Mouse (Mus musculus): ENCODE data around the gene Rfx2. TPM values are rescaled to one million over a fixed set of nuclear protein-coding genes. Genes with fewer than 3 reads are reported as not detected.

Gene Rfx2
- polyA plus RNA-seq, 1 experiment from 2014 or later = 6.9 TPM

GRCm38 (mm10) chr17:56823352-56823751, 7.5 kb downstream of the Rfx2 start:
- H3K36me3 ChIP-seq (ENCODE audit: control insufficient read depth, insufficient read depth, low read length) = no peaks in the 10 kb centered on the region
- ATAC-seq (ENCODE audit: low read depth) = no peak
- no peaks in the 10 kb centered on the region for H3K27me3 ChIP-seq (ENCODE audit: control insufficient read depth, insufficient read depth, low read depth, low read length)
- no peak overlapping the region for H3K27ac ChIP-seq (ENCODE audit: low read length)
- WGBS = 61% methylated on average over 2 of the region's 2 CpGs
- H3K4me3 ChIP-seq (ENCODE audit: low read length) = no peak overlapping the region
- no peaks in the 10 kb centered on the region for H3K4me1 ChIP-seq (replicated peaks; ENCODE audit: control insufficient read depth, insufficient read depth, low read length)
- H3K9me3 ChIP-seq (ENCODE audit: control insufficient read depth, low read length) = no peaks in the 10 kb centered on the region
- H3K4me2 ChIP-seq (ENCODE audit: low read depth, low read length) = no peak overlapping the region
- no peak overlapping the region for H3K9ac ChIP-seq (ENCODE audit: low read length)

- WGBS = 70% methylated on average over 2 of the region's 2 CpGs
- Histone ChIP-seq H3K27me3 (ENCODE audit: control insufficient read depth, insufficient read depth, low read depth, low read length) (no peaks in the 10 kb centered on the region), H3K36me3 (ENCODE audit: control insufficient read depth, insufficient read depth, low read length) (no peaks in the 10 kb centered on the region), H3K4me3 (ENCODE audit: low read length) (no peak overlapping the region), H3K9me3 (ENCODE audit: control insufficient read depth, low read length) (no peaks in the 10 kb centered on the region), H3K4me1 (replicated peaks; ENCODE audit: control insufficient read depth, insufficient read depth, low read length) (no peaks in the 10 kb centered on the region), H3K27ac (ENCODE audit: low read length) (no peak overlapping the region), H3K4me2 (ENCODE audit: low read depth, low read length) (no peak overlapping the region), H3K9ac (ENCODE audit: low read length) (no peak overlapping the region)
- ATAC-seq (ENCODE audit: low read depth) = no peak
Observed at GRCm38 (mm10) chr17:56822380-56822779, 8.4 kb downstream of the Rfx2 start.

- Histone ChIP-seq H3K9ac (ENCODE audit: low read length) (no peak overlapping the region), H3K27me3 (ENCODE audit: control insufficient read depth, insufficient read depth, low read depth, low read length) (no peaks in the 10 kb centered on the region), H3K4me1 (replicated peaks; ENCODE audit: control insufficient read depth, insufficient read depth, low read length) (no peaks in the 10 kb centered on the region), H3K4me3 (ENCODE audit: low read length) (no peak overlapping the region), H3K27ac (ENCODE audit: low read length) (peak overlapping the region; percentile 32; the same call in 1 of the 2 replicates), H3K36me3 (ENCODE audit: control insufficient read depth, insufficient read depth, low read length) (no peaks in the 10 kb centered on the region), H3K9me3 (ENCODE audit: control insufficient read depth, low read length) (no peaks in the 10 kb centered on the region), H3K4me2 (ENCODE audit: low read depth, low read length) (no peak overlapping the region)
- WGBS = 47% methylated on average over 8 of the region's 8 CpGs
- peak; percentile 90 for ATAC-seq (ENCODE audit: low read depth)
Observed at GRCm38 (mm10) chr17:56819694-56820111, 11.1 kb downstream of the Rfx2 start.

- no peak overlapping the region for H3K4me3 ChIP-seq (ENCODE audit: low read length)
- no peak overlapping the region for H3K9ac ChIP-seq (ENCODE audit: low read length)
- no peak overlapping the region for H3K27ac ChIP-seq (ENCODE audit: low read length)
- ATAC-seq (ENCODE audit: low read depth) = 0 out of 2 replicates have a peak, but pooled peaks have one; percentile 13
- H3K4me1 ChIP-seq (replicated peaks; ENCODE audit: control insufficient read depth, insufficient read depth, low read length) = no peaks in the 10 kb centered on the region
- 69% methylated on average over 6 of the region's 6 CpGs for WGBS
- no peaks in the 10 kb centered on the region for H3K9me3 ChIP-seq (ENCODE audit: control insufficient read depth, low read length)
- H3K36me3 ChIP-seq (ENCODE audit: control insufficient read depth, insufficient read depth, low read length) = no peaks in the 10 kb centered on the region
- H3K4me2 ChIP-seq (ENCODE audit: low read depth, low read length) = no peak overlapping the region
- no peaks in the 10 kb centered on the region for H3K27me3 ChIP-seq (ENCODE audit: control insufficient read depth, insufficient read depth, low read depth, low read length)
Observed at GRCm38 (mm10) chr17:56819032-56819545, 11.7 kb downstream of the Rfx2 start.

DNA sequence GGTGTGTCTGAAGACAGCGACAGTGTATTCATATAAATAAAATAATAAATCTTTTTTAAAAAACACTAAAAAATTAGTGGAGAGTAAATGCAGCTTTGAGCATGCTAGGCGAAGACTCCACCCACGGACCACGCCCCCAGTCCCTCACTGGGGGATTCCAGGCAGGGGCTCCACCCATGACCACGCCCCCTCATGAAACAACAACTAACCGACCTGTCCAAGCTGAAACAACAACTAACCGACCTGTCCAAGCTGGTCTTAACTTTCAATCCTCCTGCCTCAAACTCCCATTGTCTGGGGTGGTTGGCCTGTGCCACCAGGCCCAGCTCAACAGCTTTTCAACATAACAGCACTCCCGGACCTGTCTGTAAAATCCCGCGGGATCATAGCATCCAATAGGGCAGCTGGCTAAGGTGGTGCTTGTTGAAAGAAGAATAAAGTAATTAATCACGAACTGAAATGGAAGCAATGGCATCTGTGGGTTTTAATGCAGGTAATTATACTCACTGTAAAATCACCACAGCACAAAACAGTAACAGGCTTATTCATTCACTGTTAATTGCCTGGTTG, 12.7 kb downstream of the Rfx2 start:
- H3K9ac ChIP-seq (ENCODE audit: low read length) = no peak overlapping the region
- ATAC-seq (ENCODE audit: low read depth) = no peak
- H3K27ac ChIP-seq (ENCODE audit: low read length) = no peak overlapping the region
- H3K4me2 ChIP-seq (ENCODE audit: low read depth, low read length) = no peak overlapping the region
- 28% methylated on average over 11 of the region's 11 CpGs for WGBS
- H3K27me3 ChIP-seq (ENCODE audit: control insufficient read depth, insufficient read depth, low read depth, low read length) = no peaks in the 10 kb centered on the region
- H3K36me3 ChIP-seq (ENCODE audit: control insufficient read depth, insufficient read depth, low read length) = no peaks in the 10 kb centered on the region
- no peak overlapping the region for H3K4me3 ChIP-seq (ENCODE audit: low read length)
- no peaks in the 10 kb centered on the region for H3K9me3 ChIP-seq (ENCODE audit: control insufficient read depth, low read length)
- H3K4me1 ChIP-seq (replicated peaks; ENCODE audit: control insufficient read depth, insufficient read depth, low read length) = no peaks in the 10 kb centered on the region

DNA sequence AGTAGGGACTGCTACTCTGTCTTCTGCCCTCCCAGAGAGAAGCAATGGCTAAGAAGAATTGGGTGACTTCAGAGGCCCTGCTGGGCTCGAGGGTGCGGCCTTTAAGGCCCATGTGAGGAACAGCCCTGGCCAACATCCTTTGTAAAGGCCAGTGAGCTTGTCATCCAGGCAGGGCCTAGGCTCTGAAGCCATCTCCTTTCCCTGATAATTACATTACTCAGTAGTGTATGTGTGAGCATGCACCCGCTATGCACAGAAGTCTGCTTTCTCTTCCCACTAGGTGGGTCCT, 15.8 kb downstream of the Rfx2 start:
- H3K9me3 ChIP-seq (ENCODE audit: control insufficient read depth, low read length) = no peaks in the 10 kb centered on the region
- H3K4me3 ChIP-seq (ENCODE audit: low read length) = no peak overlapping the region
- H3K4me2 ChIP-seq (ENCODE audit: low read depth, low read length) = no peak overlapping the region
- H3K4me1 ChIP-seq (replicated peaks; ENCODE audit: control insufficient read depth, insufficient read depth, low read length) = peaks cover 9% of the 10 kb centered on the region
- H3K27ac ChIP-seq (ENCODE audit: low read length) = no peak overlapping the region
- no peak overlapping the region for H3K9ac ChIP-seq (ENCODE audit: low read length)
- H3K27me3 ChIP-seq (ENCODE audit: control insufficient read depth, insufficient read depth, low read depth, low read length) = no peaks in the 10 kb centered on the region
- WGBS = 80% methylated on average over 3 of the region's 3 CpGs
- H3K36me3 ChIP-seq (ENCODE audit: control insufficient read depth, insufficient read depth, low read length) = no peaks in the 10 kb centered on the region
- ATAC-seq (ENCODE audit: low read depth) = no peak

- Histone ChIP-seq H3K9me3 (ENCODE audit: control insufficient read depth, low read length) (no peaks in the 10 kb centered on the region), H3K9ac (ENCODE audit: low read length) (no peak overlapping the region), H3K36me3 (ENCODE audit: control insufficient read depth, insufficient read depth, low read length) (no peaks in the 10 kb centered on the region), H3K4me3 (ENCODE audit: low read length) (no peak overlapping the region), H3K4me1 (replicated peaks; ENCODE audit: control insufficient read depth, insufficient read depth, low read length) (peaks cover 12% of the 10 kb centered on the region), H3K27ac (ENCODE audit: low read length) (no peak overlapping the region), H3K27me3 (ENCODE audit: control insufficient read depth, insufficient read depth, low read depth, low read length) (no peaks in the 10 kb centered on the region), H3K4me2 (ENCODE audit: low read depth, low read length) (no peak overlapping the region)
- WGBS = 11% methylated on average over 24 of the region's 24 CpGs
- ATAC-seq (ENCODE audit: low read depth) = peak; percentile 51
Observed at GRCm38 (mm10) chr17:56814316-56815056, 16.3 kb downstream of the Rfx2 start.

DNA sequence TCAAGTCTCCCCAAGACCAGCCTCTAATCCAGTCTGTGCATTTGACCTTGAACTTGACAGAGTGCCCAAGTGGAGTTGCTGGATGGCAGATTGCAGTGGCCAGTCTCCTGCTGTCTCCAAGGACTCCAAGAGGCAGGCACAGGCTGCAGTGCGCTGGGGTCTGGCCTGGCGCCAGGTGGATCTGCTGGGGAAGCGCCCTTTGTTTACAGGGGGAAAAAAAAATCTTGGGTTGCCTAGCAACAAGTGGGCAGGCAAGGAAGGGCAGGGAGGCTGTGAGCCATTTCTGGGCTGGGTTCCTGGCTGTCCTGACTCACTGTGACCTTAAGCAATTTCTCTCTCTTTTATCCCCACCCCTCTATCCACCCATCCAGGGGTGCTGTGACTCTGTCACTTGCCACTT, 20.6 kb downstream of the Rfx2 start:
- Histone ChIP-seq H3K4me1 (replicated peaks; ENCODE audit: control insufficient read depth, insufficient read depth, low read length) (peaks cover 12% of the 10 kb centered on the region), H3K4me3 (ENCODE audit: low read length) (no peak overlapping the region), H3K36me3 (ENCODE audit: control insufficient read depth, insufficient read depth, low read length) (no peaks in the 10 kb centered on the region), H3K9me3 (ENCODE audit: control insufficient read depth, low read length) (no peaks in the 10 kb centered on the region), H3K27ac (ENCODE audit: low read length) (peak overlapping the region; percentile 48), H3K9ac (ENCODE audit: low read length) (0 out of 2 replicates have a peak overlapping the region, but pooled peaks have one; percentile 33), H3K27me3 (ENCODE audit: control insufficient read depth, insufficient read depth, low read depth, low read length) (no peaks in the 10 kb centered on the region), H3K4me2 (ENCODE audit: low read depth, low read length) (no peak overlapping the region)
- ATAC-seq (ENCODE audit: low read depth) = peak; percentile 82
- WGBS = 5% methylated on average over 3 of the region's 3 CpGs

DNA sequence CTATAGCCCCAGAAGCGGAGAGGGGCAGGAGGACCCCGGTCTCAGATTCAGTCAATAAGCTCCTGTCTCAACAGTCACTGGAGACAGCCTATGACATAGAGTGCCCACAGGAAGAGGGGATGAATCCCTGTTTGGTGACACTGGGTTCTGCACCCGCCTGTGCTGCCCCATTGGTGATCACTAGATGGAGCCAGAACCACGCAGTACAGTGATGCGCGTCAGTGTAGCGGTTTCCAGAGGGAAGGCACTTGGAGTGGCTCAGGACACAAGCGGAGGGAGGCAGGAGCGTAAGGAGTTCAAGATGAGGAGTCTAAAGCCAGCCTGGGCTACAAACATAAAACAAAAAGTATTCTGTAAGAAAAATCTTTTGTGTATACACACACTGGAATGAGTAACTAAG, 22.3 kb downstream of the Rfx2 start:
- no peaks in the 10 kb centered on the region for H3K27me3 ChIP-seq (ENCODE audit: control insufficient read depth, insufficient read depth, low read depth, low read length)
- peaks cover 12% of the 10 kb centered on the region for H3K4me1 ChIP-seq (replicated peaks; ENCODE audit: control insufficient read depth, insufficient read depth, low read length)
- no peak overlapping the region for H3K27ac ChIP-seq (ENCODE audit: low read length)
- no peak overlapping the region for H3K9ac ChIP-seq (ENCODE audit: low read length)
- no peak overlapping the region for H3K4me3 ChIP-seq (ENCODE audit: low read length)
- H3K36me3 ChIP-seq (ENCODE audit: control insufficient read depth, insufficient read depth, low read length) = no peaks in the 10 kb centered on the region
- WGBS = 8% methylated on average over 9 of the region's 9 CpGs
- no peaks in the 10 kb centered on the region for H3K9me3 ChIP-seq (ENCODE audit: control insufficient read depth, low read length)
- no peak overlapping the region for H3K4me2 ChIP-seq (ENCODE audit: low read depth, low read length)
- ATAC-seq (ENCODE audit: low read depth) = peak; percentile 80
